Mouse (Mus musculus) c-Kit-positive CD71-negative TER-119-negative erythroid progenitor cells, embryonic 14.5 days (primary cell): Measurements from ENCODE around the gene Tmem63a.

Experiments used
- DNase-seq: peaks from one replicate; pipeline ENCODE4 v3.0.0-alpha.2; 2013; ENCODE audit warnings: low read depth

Gene Tmem63a

DNA sequence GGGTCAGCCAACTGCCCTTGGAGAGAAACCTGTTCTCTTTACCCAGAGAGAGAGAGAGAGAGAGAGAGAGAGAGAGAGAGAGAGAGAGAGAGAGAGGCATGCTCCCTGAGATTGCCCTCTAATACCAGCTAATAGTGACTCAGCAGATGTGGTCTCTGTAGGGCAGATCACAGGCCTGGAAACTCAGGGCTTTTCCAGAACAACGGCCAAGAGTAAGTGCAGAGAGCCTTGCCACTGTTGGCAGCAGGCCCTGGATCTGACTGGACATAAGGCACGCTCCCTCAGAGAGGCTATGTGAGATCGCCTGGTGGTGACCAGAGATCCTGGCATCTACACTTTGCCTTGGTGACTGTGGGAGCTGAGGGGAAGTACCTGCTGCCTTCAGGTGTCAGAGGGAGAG lies 67.6 kb downstream of the Tmem63a start:
- DNase-seq = no peak

- no peak for DNase-seq
Observed at GRCm38 (mm10) chr1:181010171-181010932, 68.2 kb downstream of the Tmem63a start.

DNA sequence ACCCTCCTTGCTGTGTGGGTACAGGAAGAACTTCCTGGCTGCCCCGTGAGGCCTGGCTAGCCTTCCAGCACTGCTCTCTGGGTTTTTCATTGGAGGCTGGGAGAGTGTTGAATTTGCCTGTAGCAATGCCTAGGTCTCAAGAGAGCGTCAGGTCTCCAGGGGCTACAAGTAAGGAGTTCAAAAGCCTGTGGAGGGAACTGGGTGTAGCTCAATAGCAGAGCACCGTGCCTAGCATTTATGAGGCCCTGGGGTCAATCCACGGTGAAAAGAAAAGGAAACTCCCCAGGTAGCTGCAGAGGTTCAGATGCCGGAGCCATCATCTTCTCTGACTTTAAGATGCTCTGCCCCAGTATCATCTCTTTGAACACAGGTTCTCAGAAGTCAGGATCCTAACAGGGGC lies 69.5 kb downstream of the Tmem63a start:
- no peak for DNase-seq

DNA sequence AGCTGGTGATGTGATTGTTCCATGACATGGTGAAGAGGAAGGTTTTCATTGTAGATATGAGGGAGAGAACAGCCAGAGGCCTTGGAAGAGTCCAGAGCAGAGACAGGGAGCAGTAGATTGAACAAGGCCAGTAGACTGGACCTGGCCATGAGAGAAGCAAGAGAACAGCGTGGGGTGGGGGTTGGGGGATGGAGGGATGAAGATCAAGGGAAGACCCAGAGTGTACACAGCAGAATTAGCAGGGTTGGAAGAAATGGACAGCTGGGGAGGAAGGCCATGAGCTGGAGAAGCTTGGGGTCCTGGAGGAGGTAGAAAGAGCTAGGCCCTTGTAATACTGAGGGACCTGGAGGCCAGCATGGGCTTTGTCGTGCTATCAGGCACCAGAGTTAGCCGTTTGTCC lies 70.3 kb downstream of the Tmem63a start:
- no peak for DNase-seq

DNA sequence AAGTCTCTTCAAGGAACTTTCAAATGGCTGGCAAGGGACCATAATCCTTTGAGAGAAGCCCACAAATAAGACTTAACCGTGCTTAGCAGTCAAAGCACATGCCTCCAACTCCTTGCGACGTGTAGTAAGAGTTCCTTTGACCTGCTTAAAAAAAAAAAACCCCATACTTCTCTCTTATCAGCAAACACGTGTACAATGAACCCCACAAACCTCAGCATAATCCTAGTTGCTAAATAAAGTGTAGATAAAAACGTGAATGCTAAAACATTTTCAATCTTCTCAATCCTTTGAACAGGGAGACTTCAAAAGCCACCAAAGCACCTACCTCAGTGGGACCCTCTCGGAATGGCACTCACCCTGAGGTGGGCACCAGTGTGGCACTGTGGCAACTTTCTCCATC lies 71.3 kb downstream of the Tmem63a start:
- no peak for DNase-seq

DNA sequence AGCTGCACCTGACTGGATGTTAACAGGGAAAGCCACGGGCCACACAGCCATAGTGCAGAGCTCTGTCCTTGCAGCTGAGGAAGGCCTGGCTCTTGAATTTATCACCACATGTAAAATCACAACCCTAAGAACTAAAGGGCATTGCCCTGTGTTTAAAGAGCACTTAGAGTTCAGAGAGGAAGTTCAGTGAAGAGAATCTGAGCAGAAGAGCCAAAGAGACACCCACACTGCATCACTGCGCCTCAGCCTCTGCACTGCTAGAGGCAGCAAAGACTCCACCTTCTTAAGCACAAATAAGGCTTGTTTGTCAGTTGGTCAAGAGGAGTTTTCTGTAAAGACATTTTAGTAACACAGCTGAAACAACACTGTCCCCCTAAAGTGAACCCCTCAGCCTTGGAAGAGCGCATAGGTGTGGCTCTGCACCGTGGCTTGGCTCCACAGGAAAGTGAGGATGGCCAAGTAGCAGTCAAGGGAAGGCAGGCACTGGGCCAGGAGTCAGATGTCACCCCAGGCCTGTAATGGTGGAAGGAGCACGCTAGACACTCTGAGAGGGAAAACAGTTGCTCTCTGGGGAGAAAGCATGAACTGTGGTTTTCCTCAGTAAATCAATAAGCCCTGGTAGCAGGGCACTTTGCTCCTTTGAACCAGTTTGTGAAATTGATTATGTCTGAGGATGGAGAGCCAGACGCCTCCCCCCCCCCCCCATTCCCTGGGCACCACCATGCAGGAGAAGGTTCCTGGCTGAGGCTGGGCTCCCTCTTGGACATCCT lies 72.8 kb downstream of the Tmem63a start:
- no peak for DNase-seq

GRCm38 (mm10) chr1:181015558-181015957 lies 73.4 kb downstream of the Tmem63a start:
- no peak for DNase-seq

- DNase-seq = no peak
Observed at GRCm38 (mm10) chr1:181016045-181016444, 73.9 kb downstream of the Tmem63a start.

DNA sequence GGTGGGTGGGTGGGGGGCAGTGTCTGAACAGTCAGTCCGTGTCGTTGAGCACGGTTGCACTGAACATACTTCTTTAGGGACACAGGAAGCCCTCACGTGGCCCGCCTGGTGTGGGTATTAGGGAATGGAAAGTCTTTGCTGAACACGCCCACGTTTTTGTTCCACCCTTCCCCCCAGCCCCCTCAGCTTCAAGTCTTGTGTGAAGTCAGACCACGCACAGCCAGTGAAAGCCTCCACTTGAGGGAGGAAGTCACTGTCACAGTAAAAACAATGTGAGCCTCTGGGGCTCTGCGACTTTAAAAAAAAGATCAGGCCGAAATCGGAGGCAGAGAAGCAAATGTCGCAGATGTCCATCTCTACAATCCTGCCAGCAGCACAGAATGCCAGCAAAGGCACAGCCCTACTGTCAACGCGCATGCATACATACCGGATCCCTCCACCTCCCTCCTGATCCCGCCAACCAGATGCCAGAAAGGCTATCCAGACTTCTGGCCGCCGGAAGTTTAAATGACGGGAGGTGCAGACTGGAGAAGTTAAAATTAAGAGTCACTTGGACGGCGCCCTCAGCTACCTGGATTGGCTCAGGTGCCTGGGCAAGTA lies 74.5 kb downstream of the Tmem63a start:
- DNase-seq = peak; percentile 60

- DNase-seq = peak; percentile 45
Observed at GRCm38 (mm10) chr1:181017212-181017711, 75.1 kb downstream of the Tmem63a start.

GRCm38 (mm10) chr1:181017890-181018420 lies 75.8 kb downstream of the Tmem63a start:
- no peak for DNase-seq

- DNase-seq = no peak
Observed at GRCm38 (mm10) chr1:181020756-181021487, 78.8 kb downstream of the Tmem63a start, which contains the start of gene Ephx1. Gene Ephx1 (minus strand): TSS chr1:181020904.

- no peak for DNase-seq
Observed at GRCm38 (mm10) chr1:181021488-181021865, 79.3 kb downstream of the Tmem63a start.

GRCm38 (mm10) chr1:181022265-181022664 lies 80.1 kb downstream of the Tmem63a start:
- peak; percentile 64 for DNase-seq
